Mouse (Mus musculus) olfactory bulb, adult 2 months (tissue): ENCODE measurements around the gene Tmem255b. TPM values are rescaled to one million over a fixed set of nuclear protein-coding genes. Genes with fewer than 3 reads are reported as not detected.

Experiments
- H3K27ac ChIP-seq: fragments of 200-500 bp; 2 replicates; pipeline ENCODE4 v1.5.1; 2012; ENCODE audit warnings: low read depth, low read length; ENCODE audit not compliant: insufficient read depth
- H3K4me1 ChIP-seq: fragments of 200-500 bp; 2 replicates; pipeline ENCODE4 v1.6.1; 2012; ENCODE audit warnings: low read length; ENCODE audit not compliant: control insufficient read depth, insufficient read depth
- H3K4me3 ChIP-seq: fragments of 200-500 bp; 2 replicates; pipeline ENCODE4 v1.5.1; 2012; ENCODE audit warnings: mild to moderate bottlenecking, low read depth, low read length, moderate library complexity; ENCODE audit not compliant: insufficient read depth
- CTCF ChIP-seq: fragments of 200-500 bp; IDR thresholded peaks from 2 replicates; pipeline ENCODE4 v1.5.1; 2012; ENCODE audit warnings: low read depth, mild to moderate bottlenecking, low read length, moderate library complexity; ENCODE audit not compliant: insufficient read depth
- POLR2A ChIP-seq: fragments of 200-500 bp; IDR thresholded peaks from 2 replicates; pipeline ENCODE4 v1.6.1; 2012; ENCODE audit warnings: mild to moderate bottlenecking, low read depth, low read length, moderate library complexity; ENCODE audit not compliant: insufficient read depth
- WGBS: fragments of 180-500 bp; shearing (Covaris S2); methylation state at CpG from one replicate; pipeline ENCODE4 v1.1.7; 2018; 5-methylcytosine and 5-hydroxymethylcytosine counted together
- polyA plus RNA-seq: library from polyadenylated mRNA; stranded (reverse); fragments of >200 nt; gene quantifications from 2 replicates; pipeline ENCODE4 v1.2.4, GENCODE M21; 2012; ENCODE audit warnings: low replicate concordance; ENCODE audit not compliant: missing spikeins, insufficient read depth, insufficient read length

Tmem255b gene
- polyA plus RNA-seq, 1 experiment = not detected

GRCm38 (mm10) chr8:13433130-13433529 lies 1.9 kb upstream of the Tmem255b start:
- TF ChIP-seq POLR2A = no peak
- TF ChIP-seq CTCF = no peak
- WGBS = 79% methylated on average over 5 of the region's 5 CpGs
- Histone ChIP-seq H3K27ac (no peak overlapping the region), H3K4me3 (no peak overlapping the region), H3K4me1 (peaks cover 7% of the 10 kb centered on the region)

- Histone ChIP-seq H3K4me3 (no peak overlapping the region), H3K4me1 (peaks cover 7% of the 10 kb centered on the region; the same call in 1 of the 2 replicates), H3K27ac (no peak overlapping the region)
- WGBS = 10% methylated on average over 8 of the region's 8 CpGs
- TF ChIP-seq CTCF (no peak), POLR2A (no peak)
Measured at GRCm38 (mm10) chr8:13436052-13436451, 1.1 kb downstream of the Tmem255b start.

GRCm38 (mm10) chr8:13437531-13437930 lies 2.5 kb downstream of the Tmem255b start:
- Histone ChIP-seq H3K27ac (no peak overlapping the region), H3K4me3 (no peak overlapping the region), H3K4me1 (peaks cover 7% of the 10 kb centered on the region; the same call in 1 of the 2 replicates)
- no peak for TF ChIP-seq POLR2A
- no peak for TF ChIP-seq CTCF
- WGBS = 93% methylated on average over 2 of the region's 2 CpGs

GRCm38 (mm10) chr8:13442152-13442551 lies 7.2 kb downstream of the Tmem255b start:
- 90% methylated on average over 2 of the region's 2 CpGs for WGBS
- Histone ChIP-seq H3K4me1 (no peaks in the 10 kb centered on the region), H3K4me3 (no peak overlapping the region), H3K27ac (no peak overlapping the region)
- no peak for TF ChIP-seq POLR2A
- no peak for TF ChIP-seq CTCF

GRCm38 (mm10) chr8:13446456-13446855 lies 11.5 kb downstream of the Tmem255b start:
- no peak for TF ChIP-seq POLR2A
- no peak for TF ChIP-seq CTCF
- WGBS = 62% methylated on average over 6 of the region's 6 CpGs

GRCm38 (mm10) chr8:13448145-13448544 lies 13.2 kb downstream of the Tmem255b start:
- TF ChIP-seq POLR2A (no peak), CTCF (no peak)
- no peak overlapping the region for H3K4me3 ChIP-seq
- 79% methylated on average over 4 of the region's 4 CpGs for WGBS
- no peak overlapping the region for H3K27ac ChIP-seq
- no peaks in the 10 kb centered on the region for H3K4me1 ChIP-seq

More at GRCm38 (mm10) chr8:13446456-13446855, 11.5 kb downstream of the Tmem255b start:
- H3K4me3 ChIP-seq = no peak overlapping the region
- H3K27ac ChIP-seq = no peak overlapping the region
- H3K4me1 ChIP-seq = no peaks in the 10 kb centered on the region

- TF ChIP-seq POLR2A = no peak
- TF ChIP-seq CTCF = no peak
- peaks cover 10% of the 10 kb centered on the region; the same call in 1 of the 2 replicates for H3K4me1 ChIP-seq
- H3K27ac ChIP-seq = no peak overlapping the region
- no peak overlapping the region for H3K4me3 ChIP-seq
- WGBS = 83% methylated on average over 6 of the region's 6 CpGs
Measured at GRCm38 (mm10) chr8:13451747-13452277, 16.8 kb downstream of the Tmem255b start.

- Histone ChIP-seq H3K27ac (no peak overlapping the region), H3K4me1 (peaks cover 10% of the 10 kb centered on the region; the same call in 1 of the 2 replicates), H3K4me3 (no peak overlapping the region)
- 40% methylated on average over 8 of the region's 8 CpGs for WGBS
- TF ChIP-seq POLR2A = no peak
- TF ChIP-seq CTCF = no peak
Measured at GRCm38 (mm10) chr8:13454341-13455113, 19.5 kb downstream of the Tmem255b start.

GRCm38 (mm10) chr8:13455295-13455694 lies 20.3 kb downstream of the Tmem255b start:
- Histone ChIP-seq H3K4me1 (peaks cover 10% of the 10 kb centered on the region; the same call in 1 of the 2 replicates), H3K27ac (no peak overlapping the region), H3K4me3 (no peak overlapping the region)
- WGBS = 35% methylated on average over 2 of the region's 2 CpGs
- TF ChIP-seq POLR2A = no peak
- TF ChIP-seq CTCF = peak; percentile 30; the same call in 1 of the 2 replicates
